Mouse (Mus musculus) bone marrow, adult 2 months (tissue): ENCODE data around the gene Msh4.

Source experiments
- CTCF ChIP-seq: fragments of 200-500 bp; IDR thresholded peaks from 2 replicates; pipeline ENCODE4 v1.5.1; 2011; ENCODE audit warnings: low read length, control low read depth; ENCODE audit not compliant: control insufficient read depth, insufficient read depth
- POLR2A ChIP-seq: fragments of 200-500 bp; IDR thresholded peaks from 2 replicates; pipeline ENCODE4 v1.6.1; 2011; ENCODE audit warnings: low read depth, mild to moderate bottlenecking, control low read depth, low read length, borderline replicate concordance; ENCODE audit not compliant: control insufficient read depth

DNA sequence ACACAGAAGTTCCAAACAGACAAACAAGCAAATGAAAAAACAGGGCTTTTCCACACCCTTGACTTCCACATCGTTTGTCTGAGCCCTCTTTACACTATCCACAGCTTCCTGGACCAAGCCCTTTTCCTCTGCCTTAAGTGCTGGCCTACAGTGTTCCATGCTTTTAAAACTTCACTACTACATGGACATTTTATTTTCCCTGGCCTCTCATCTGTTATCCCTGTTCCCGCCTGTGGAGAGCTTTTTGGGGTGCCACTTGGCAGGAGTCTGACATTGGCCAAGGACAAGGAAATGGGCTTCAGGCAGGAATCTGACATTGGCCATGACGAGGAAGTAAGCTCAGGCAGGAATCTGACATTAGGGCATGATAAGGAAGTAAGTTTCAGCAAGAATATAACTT lies 3.3 kb downstream of the Msh4 start:
- TF ChIP-seq CTCF (no peak), POLR2A (no peak)
